Mouse (Mus musculus) inflammation-experienced regulatory T-cells, adult 6 months (primary cell): ENCODE measurements at regions not wholly inside any gene's neighbourhood (a gene's known extent, or its start where the extent isn't known, plus 50 kb on each side); places are given as distances from the start of the nearest gene placed in this dataset.
A peak's percentile ranks its signal among the peaks of the same experiment; 100 is the strongest.

Experiments
- ATAC-seq: one replicate; pipeline ENCODE4 v1.8.0; 2017

GRCm38 (mm10) chr10:54601993-54602392, 525.6 kb upstream of the Man1a start:
- ATAC-seq, result no peak

DNA sequence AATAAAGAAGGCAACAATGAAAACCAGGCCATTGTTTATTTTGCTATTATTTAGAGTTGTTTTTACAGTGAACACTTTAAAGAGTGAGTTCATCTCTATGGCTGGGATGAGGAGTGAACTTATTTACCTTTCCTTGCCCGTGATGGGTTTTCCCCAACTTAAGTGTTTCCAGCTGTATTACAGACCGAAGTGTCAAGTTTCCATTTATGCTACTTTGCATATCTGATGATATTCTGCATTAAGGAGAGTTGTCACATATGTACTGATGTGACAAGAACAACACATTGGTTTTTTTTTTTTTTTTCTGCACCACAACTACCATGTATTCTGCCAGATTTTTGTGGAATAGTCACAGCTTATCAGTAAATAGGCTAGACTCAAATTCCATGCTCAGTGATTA, 518.7 kb upstream of the Man1a start:
- ATAC-seq, result peak; percentile 92

DNA sequence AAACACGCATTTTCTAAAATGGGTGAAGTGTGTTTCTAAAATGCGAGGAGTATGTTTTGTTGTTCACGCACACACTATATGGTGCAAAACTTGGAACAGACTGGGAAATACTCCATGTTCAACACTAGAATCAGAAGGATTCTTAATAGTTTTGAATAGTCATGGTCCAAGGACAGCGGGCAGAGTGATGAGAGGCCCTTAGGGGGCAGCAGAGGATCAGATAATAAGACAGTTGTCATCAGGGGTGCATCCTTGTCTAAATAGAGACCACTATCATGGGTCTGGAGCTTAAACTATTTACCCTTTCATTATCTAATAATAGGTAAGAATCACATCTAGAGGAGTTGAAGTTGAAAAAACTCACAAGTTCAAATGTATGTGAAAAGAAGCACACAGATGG, 482.2 kb upstream of the Man1a start:
- ATAC-seq, result peak; percentile 43

DNA sequence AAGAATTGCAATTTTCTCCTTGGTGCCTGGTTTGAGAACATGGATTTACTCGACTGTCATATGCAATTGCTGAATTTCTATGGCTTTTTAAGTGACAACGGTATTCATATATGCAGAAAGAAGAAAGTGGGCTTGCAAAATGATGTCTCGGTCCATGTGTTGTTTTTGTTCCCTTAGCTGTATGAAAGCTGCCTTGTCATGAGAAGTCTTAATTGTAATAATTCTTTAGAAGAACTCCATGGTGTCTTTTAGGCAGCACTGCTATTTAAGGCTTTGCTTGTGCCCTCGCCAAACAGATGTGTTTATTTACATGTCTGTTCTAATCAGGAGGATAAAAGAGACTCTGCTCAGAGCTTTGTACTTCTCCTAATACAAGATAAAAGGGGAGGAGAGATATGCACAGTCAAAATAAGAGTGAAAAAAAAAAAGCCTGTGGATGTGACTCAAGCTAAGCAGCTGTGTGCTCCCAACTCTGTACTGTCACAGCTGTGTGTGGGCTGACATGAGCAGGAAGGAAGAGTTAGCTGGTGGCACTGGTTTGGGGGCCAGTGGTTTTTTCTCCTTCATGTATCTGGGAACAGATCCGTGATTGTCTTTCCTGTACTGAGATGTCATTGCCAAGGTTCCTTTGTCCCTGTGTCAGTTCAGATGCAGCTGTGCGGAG, 475.5 kb upstream of the Man1a start:
- no peak for ATAC-seq

GRCm38 (mm10) chr10:54550665-54551064, 474.3 kb upstream of the Man1a start:
- ATAC-seq, result no peak

DNA sequence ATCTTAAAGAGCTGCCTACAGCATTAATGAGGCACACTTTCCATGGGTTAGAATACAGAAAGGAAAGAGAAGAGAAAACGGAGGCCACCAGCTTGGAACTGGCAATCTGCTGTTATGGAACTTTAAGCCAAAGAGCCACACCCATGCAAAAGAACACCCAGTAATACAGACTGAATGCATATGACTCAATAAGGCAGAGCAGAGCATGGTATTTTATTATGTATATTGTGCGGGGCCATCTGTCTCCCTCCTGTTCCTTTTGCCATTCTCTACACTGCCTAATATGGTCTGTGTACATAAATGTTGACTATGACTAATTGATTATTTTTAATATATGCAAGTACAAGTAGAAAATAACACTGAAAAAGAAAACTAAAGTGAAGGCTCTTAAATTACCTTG, 472.6 kb upstream of the Man1a start:
- ATAC-seq, result no peak

- no peak for ATAC-seq
Observed at GRCm38 (mm10) chr10:54548526-54548925, 472.1 kb upstream of the Man1a start.

DNA sequence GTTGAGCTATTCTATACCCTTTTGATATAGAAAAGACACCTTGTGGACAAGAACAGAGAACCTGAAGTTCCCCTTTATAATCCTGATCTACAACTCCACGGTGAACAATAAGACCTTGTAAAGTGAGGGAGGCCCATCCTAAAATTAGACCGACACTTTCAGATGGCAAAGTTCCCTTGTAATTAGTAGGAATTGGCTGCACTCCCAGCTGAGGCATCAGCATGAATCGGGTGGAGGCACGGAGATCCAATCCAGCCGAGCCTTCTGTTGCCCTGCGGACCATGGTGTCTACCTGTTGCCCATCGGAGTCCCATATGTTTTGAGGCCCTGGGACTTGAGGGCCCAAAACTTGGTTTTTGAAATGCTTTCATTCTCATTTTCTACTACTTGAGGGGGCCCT, 456.2 kb upstream of the Man1a start:
- no peak for ATAC-seq

- no peak for ATAC-seq
Observed at GRCm38 (mm10) chr10:54510776-54511175, 434.4 kb upstream of the Man1a start.

DNA sequence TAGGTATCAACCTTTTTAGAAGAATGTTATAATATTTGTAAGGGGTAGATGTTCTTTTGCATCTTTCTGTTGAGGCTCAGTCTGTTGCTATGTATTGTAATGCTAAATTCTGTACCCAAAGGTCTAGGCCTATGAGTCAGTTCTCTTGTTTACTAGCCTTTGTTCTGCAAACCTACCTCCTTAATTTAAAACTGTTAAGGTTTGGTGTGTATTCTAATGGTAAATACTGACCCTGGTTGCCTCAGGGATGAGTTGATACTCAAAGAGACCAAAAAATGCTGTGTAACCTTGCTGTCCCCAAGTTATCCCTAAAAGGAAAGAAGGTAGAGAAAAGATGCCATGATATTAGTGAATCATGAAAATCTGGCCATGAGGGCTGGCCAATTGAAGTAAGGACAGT, 433.4 kb upstream of the Man1a start:
- ATAC-seq, result no peak
